Mouse (Mus musculus) fibroblast of lung, adult 2 months (primary cell): ENCODE measurements around the gene Slx4.
"Not testable (repeated sequence)": the region's sequence is repeated elsewhere in the genome, so short reads cannot be mapped to it uniquely, and the experiment has no call there.

Experiments
- DNase-seq: peaks from one replicate; pipeline ENCODE4 v3.0.0-alpha.2; 2011; ENCODE audit warnings: low read depth

Slx4 gene

DNA sequence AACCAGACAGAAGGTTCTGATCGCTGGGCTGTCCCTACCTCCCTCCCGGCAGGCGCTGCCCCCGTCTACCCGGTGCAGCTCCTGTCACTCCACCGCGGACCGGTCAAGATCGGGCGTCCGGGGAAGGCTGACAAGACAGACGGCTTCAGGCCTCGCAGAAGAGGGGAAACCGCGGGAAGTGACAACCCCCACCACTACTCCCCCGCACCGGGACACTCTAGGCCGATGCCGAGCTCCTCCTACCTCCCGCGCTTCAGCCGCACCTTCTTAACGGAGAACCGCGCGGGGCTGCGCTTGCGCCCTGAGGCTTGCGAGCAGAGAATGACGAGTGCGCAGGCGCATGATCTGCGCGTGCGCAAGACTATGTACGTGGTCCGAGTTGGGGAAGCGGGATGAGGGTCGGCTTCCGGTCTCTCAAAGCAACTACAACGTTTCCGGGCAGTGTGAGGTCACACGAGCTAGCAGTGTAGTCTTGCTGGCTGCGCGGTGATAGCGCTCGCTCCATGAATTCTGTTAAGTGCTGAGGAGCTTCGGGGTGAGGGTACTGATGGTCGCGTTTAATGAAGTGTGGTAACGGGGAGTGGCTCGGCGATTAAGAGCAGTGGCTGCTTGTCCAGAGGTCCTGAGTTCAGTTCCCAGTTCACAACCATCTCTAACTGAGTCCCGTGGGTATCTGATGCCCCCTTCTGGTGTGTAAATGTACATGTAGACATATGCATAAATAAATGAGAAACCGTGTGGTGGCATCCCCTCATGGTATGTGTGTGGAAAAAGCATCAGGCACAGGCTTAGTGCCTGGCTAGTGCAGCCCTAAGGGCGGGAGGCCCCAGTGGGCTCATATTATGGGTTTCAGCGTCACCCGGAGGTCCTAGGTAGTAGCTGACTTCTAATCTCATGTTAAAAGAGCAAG, at the start of gene Slx4:
Gene Slx4, minus strand, starts transcription at position 282 of the 910 bp plus-strand sequence.
- peak; percentile 95 for DNase-seq

GRCm38 (mm10) chr16:4052601-4053000, 49.0 kb upstream of the Slx4 start:
- DNase-seq: no peak

GRCm38 (mm10) chr16:4045524-4045923, 42.0 kb upstream of the Slx4 start:
- DNase-seq: peak; percentile 36

- DNase-seq: no peak
Measured at GRCm38 (mm10) chr16:4044093-4044492, 40.5 kb upstream of the Slx4 start.

DNA sequence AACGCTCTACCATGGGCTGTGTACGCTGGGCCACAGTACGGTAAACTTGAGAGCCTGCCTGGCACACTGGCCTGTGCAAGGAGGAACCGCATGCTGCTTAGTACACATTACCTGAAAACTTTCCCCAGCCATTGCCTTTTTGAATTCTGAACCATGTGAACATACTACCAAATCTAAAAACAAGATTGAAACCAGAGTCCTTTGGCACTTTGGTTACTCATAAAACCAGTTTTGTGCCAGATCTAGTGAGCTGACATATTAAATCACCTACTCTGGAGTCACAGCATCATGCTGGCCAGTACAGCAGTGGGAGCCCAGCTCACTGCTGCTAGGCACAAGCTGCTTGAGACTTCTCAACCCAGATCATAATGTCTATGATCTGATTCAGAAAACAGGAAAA, 38.1 kb upstream of the Slx4 start:
- DNase-seq: no peak

DNA sequence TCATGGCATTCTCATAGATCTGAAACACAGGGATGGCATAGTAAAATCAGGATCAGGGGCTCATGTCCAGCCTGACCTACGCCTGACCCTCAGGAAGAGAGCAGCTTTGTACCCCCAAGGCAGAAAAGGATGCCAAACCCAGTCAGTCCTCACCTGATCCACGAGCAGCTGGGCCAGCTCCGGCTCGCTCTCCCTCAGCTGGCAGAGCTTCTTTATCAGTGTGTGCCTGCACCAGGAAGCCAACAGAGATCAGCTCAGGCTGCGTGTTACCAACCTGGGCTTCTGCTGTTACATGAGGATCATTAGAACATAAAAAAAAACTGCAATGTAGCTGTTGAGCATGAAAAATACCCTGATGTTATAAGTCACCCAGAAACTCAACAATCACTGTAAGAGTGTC, 36.6 kb upstream of the Slx4 start:
- no peak for DNase-seq

- no peak for DNase-seq
Measured at GRCm38 (mm10) chr16:4037690-4038089, 34.1 kb upstream of the Slx4 start.

GRCm38 (mm10) chr16:4036807-4037206, 33.2 kb upstream of the Slx4 start, which contains the start of gene Dnase1:
Gene Dnase1, plus strand, starts transcription at chr16:4036942.
- no peak for DNase-seq

- DNase-seq: no peak
Measured at GRCm38 (mm10) chr16:4035575-4035974, 32.0 kb upstream of the Slx4 start.

DNA sequence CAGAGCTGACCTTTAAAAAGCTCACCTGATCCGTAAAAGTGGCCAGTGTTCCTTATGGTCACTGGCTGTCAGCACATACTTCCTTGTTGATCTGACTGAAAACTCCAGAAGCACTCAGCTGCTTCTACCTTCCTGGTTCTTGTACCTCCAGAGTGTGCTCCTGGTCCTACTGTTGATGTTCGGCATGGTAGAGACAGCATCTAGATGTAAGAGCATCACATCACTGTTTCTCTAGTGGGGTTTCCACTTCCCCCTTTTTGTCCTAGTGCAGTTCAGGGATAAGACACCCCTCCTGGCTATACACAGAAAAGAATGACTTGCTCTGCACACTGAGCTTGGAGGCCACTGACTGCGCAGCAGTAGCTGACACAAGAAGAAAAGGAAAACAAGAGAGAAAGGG, 30.9 kb upstream of the Slx4 start:
- DNase-seq: no peak

- no peak for DNase-seq
Measured at GRCm38 (mm10) chr16:4033971-4034370, 30.4 kb upstream of the Slx4 start.

DNA sequence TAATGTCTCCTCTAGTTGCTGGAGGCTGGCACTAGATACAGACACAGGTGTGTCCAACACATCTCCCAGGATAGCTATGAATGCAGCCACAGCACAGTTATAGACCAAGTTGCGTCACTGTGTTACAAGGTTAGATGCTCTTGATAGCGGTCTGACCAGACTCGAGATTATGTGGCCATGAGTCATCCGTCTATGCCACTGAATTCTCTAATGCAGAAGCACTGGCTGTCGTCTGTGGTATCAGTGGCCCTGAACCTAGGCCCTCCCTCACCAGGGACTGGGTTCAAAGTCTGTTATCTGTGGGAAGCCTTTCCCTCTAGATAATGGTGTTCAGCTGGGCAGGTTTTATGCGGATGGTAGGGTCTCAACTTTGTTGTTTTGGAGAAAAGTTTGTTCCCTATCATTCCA, 28.8 kb upstream of the Slx4 start:
- DNase-seq: no peak

DNA sequence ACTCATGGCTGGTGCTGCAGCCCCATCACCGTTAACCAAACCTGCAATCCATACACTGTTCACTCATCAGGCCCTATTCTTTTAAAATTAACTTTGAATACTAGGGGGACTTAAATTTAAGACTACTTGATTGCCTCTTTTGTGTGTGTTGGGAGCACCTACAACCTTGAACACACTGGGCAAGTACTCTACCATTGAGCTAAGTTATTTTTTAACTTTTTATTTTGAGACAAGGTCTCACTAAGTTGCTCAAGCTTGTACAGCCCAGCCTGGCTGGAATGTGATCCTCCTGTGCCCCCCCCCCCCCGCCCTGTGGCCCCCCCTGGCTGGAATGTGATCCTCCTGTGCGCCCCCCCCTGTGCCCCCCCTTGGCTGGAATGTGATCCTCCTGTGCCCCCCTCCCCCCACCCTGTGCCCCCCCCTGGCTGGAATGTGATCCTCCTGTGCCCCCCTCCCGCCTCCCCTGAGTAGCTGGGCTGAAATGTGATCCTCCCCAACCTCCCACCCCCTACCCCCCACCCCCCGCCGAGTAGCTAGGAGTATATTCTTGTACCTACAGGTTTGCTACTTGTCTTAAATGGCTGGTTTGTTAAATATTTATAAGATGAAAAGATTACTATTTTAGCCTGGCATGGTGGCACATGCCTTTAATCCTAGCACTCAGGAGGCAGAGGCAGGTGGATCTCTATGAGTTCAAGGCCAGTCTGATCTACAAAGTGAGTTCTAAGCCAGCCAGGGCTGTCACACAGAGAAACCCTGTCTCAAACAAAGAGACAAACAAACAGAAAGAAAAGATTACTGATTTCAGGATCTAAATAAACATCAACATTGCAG, 28.1 kb upstream of the Slx4 start:
- no peak for DNase-seq

DNA sequence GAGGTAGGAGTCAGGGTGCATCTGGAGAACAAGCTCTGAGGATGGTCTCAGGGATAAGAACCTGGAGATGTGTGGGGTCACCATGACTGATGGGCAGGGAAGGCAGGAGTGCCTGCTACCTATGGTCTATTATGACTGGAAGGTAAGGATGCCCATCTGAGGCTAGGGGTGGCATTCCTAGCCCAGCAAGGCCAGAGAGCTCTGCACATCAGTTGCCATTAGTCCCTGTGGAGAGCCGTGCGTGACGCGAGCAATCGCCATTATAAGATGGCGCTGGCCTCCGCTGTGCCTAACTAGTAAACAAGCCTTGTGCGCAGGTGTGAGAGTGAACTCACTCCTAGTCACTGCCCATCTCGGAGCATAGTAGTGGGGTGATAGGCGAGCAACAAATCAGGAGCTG, 26.9 kb upstream of the Slx4 start:
- DNase-seq: no peak

- no peak for DNase-seq
Measured at GRCm38 (mm10) chr16:4029371-4029841, 25.8 kb upstream of the Slx4 start.

- no peak for DNase-seq
Measured at GRCm38 (mm10) chr16:4027211-4027610, 23.6 kb upstream of the Slx4 start.

DNA sequence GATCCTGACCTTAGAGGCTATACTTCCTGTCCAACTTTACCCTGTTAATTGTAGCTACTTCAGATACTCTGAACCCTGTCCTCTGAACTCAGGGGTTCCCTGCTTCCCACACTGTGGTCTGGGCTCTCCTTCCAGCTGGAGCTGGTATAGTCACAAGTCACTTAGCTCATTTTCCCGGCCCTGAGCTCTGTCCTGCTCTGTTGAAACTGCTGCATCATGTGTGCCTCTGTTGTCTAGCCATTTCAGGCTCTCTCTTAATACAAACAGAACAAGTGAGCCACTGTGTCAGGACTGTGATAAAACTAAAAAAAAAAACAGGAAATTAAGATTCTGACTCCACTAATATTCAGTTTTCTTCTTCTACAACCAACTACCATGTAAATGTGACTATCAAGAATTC, 23.1 kb upstream of the Slx4 start:
- DNase-seq: no peak

DNA sequence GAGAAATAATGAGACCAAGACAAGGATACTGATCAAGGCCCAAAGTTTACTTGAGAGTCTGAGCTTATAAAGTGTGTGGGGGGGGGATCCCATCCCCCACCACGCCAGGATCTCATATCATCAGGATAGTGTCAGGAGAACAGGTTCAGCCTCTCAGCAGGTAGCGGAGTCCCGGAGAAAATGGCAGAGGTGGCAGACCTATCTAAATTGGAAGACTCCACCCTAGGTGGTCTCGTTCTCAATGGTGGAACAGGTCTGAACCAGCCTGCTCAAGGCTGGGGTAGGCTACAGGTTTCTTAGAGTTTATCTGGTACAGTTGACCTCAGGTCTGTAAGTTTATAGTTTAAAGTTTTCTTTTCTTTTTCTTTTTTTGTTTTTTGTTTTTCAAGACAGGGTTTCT, 19.1 kb upstream of the Slx4 start:
- DNase-seq: no peak

DNA sequence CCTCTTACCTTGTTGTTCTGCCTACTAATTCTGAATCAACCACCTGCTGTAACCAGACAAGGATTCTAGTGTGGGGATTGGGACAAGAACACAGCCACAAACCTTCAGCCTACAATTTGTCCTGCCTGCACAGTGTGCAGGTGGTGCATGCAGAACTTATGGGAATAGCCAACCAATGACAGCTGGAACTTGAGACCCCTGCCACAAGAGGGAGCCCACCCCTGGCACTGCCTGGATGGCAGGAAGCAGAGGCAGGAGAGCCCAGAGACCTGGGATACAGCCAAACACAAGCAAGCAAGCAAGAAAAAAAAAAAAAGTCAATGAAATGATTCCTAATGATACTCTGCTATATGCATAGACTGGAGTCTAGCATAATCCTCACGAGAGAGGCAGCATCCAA, 17.7 kb upstream of the Slx4 start:
- no peak for DNase-seq

- DNase-seq: not testable (repeated sequence)
Measured at GRCm38 (mm10) chr16:4017466-4017865, 13.9 kb upstream of the Slx4 start.

DNA sequence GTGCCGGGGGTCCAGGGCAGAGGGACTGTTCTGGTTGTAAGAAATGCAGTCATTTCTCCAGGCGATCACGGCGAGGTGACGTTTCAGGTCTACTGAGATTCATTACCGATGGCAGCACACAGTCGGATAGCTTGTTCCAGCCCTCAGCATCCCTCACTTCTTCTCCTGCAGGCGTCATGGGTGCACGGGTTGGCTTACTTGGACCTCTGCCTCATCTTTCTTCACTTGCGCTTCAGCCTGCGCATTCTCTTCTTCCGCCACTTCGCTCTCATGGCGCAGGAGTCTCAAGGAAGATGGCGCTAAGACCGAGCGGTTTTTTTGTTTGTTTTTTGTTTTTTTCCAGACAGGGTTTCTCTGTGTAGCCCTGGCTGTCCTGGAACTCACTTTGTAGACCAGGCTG, 13.2 kb upstream of the Slx4 start:
- not testable (repeated sequence) for DNase-seq

GRCm38 (mm10) chr16:4014040-4014668, 10.6 kb upstream of the Slx4 start:
- DNase-seq: no peak
